Mouse (Mus musculus): ENCODE results near the gene Osbpl2.

The Osbpl2 gene

GRCm38 (mm10) chr2:180104659-180105377, 14.3 kb upstream of the Osbpl2 start:
- DNase-seq (ENCODE audit: low spot score): no peak

- DNase-seq (ENCODE audit: low spot score): no peak
Measured at GRCm38 (mm10) chr2:180105441-180106190, 13.5 kb upstream of the Osbpl2 start.

GRCm38 (mm10) chr2:180107081-180107480, 12.0 kb upstream of the Osbpl2 start:
- no peak for DNase-seq (ENCODE audit: low spot score)

- no peak for DNase-seq (ENCODE audit: low spot score)
Measured at GRCm38 (mm10) chr2:180108285-180108684, 10.8 kb upstream of the Osbpl2 start.

GRCm38 (mm10) chr2:180113909-180114890, 4.9 kb upstream of the Osbpl2 start:
- DNase-seq (ENCODE audit: low spot score): no peak

- DNase-seq (ENCODE audit: low spot score): no peak
Measured at GRCm38 (mm10) chr2:180115279-180115678, 3.8 kb upstream of the Osbpl2 start.

GRCm38 (mm10) chr2:180116081-180116493, 3.0 kb upstream of the Osbpl2 start:
- no peak for DNase-seq (ENCODE audit: low spot score)

GRCm38 (mm10) chr2:180116741-180117484, 2.2 kb upstream of the Osbpl2 start:
- DNase-seq (ENCODE audit: low spot score): no peak

GRCm38 (mm10) chr2:180117485-180118194, 1.5 kb upstream of the Osbpl2 start:
- DNase-seq (ENCODE audit: low spot score): no peak

GRCm38 (mm10) chr2:180119439-180120291, 559 bp downstream of the Osbpl2 start:
- DNase-seq (ENCODE audit: low spot score): peak; percentile 34

- no peak for DNase-seq (ENCODE audit: low spot score)
Measured at GRCm38 (mm10) chr2:180120292-180120761, 1.2 kb downstream of the Osbpl2 start.

GRCm38 (mm10) chr2:180124192-180124591, 5.1 kb downstream of the Osbpl2 start:
- no peak for DNase-seq (ENCODE audit: low spot score)

GRCm38 (mm10) chr2:180126195-180126594, 7.1 kb downstream of the Osbpl2 start:
- no peak for DNase-seq (ENCODE audit: low spot score)

GRCm38 (mm10) chr2:180127675-180128074, 8.6 kb downstream of the Osbpl2 start:
- DNase-seq (ENCODE audit: low spot score): no peak

GRCm38 (mm10) chr2:180133231-180133630, 14.1 kb downstream of the Osbpl2 start:
- no peak for DNase-seq (ENCODE audit: low spot score)

GRCm38 (mm10) chr2:180133911-180134310, 14.8 kb downstream of the Osbpl2 start:
- DNase-seq (ENCODE audit: low spot score): no peak

GRCm38 (mm10) chr2:180135414-180135813, 16.3 kb downstream of the Osbpl2 start:
- DNase-seq (ENCODE audit: low spot score): no peak

GRCm38 (mm10) chr2:180146091-180146490, 27.0 kb downstream of the Osbpl2 start:
- no peak for DNase-seq (ENCODE audit: low spot score)

- no peak for DNase-seq (ENCODE audit: low spot score)
Measured at GRCm38 (mm10) chr2:180147379-180147778, 28.3 kb downstream of the Osbpl2 start.

GRCm38 (mm10) chr2:180148551-180148950, 29.4 kb downstream of the Osbpl2 start:
- DNase-seq (ENCODE audit: low spot score): no peak
